Mouse (Mus musculus): ENCODE data around the gene Etnk2. TPM values are rescaled to one million over a fixed set of nuclear protein-coding genes. Genes with fewer than 3 reads are reported as not detected.

Gene Etnk2
- polyA plus RNA-seq, 1 experiment from 2014 or later = 3.0 TPM

Other genes with a start within 250 kb of the Etnk2 start
- 55.3 and 57.6 TPM in 2 replicates for gene Ppp1r15b, start 232.4 kb upstream of the Etnk2 start, polyA plus RNA-seq (2014; fragmentation: Nextera tagmentation; extraction: Ambion mirVana)
- gene Plekha6, start 199.4 kb upstream of the Etnk2 start, polyA plus RNA-seq (2014; fragmentation: Nextera tagmentation; extraction: Ambion mirVana) = 12.5 and 15.2 TPM in 2 replicates
- gene Golt1a, start 53.8 kb upstream of the Etnk2 start, polyA plus RNA-seq (2014; fragmentation: Nextera tagmentation; extraction: Ambion mirVana) = not detected in 2 replicates
- not detected in 2 replicates for gene Kiss1, start 41.7 kb upstream of the Etnk2 start, polyA plus RNA-seq (2014; fragmentation: Nextera tagmentation; extraction: Ambion mirVana)
- gene Ren1, start 13.1 kb upstream of the Etnk2 start, polyA plus RNA-seq (2014; fragmentation: Nextera tagmentation; extraction: Ambion mirVana) = not detected in 2 replicates
- 10.2 and 12.3 TPM in 2 replicates for gene Sox13, start 60.8 kb downstream of the Etnk2 start, polyA plus RNA-seq (2014; fragmentation: Nextera tagmentation; extraction: Ambion mirVana)
- gene Snrpe, start 246.7 kb downstream of the Etnk2 start, polyA plus RNA-seq (2014; fragmentation: Nextera tagmentation; extraction: Ambion mirVana) = 788 and 794 TPM in 2 replicates

Data from neural tube, embryonic 11.5 days (tissue).